Mouse (Mus musculus) hindbrain, embryonic 15.5 days (tissue): ENCODE measurements around the gene Tmprss12. TPM values are rescaled to one million over a fixed set of nuclear protein-coding genes. Genes with fewer than 3 reads are reported as not detected.

Experiments
- ATAC-seq: fragments of 200-750 bp; cut with Nextera tagmentation; 2 replicates; pipeline ENCODE4 v1.8.0; 2017; ENCODE audit warnings: low read depth, moderate number of reproducible peaks, moderate TSS enrichment; ENCODE audit not compliant: low FRiP score
- H3K27ac ChIP-seq: fragments of 300-500 bp; sonication (generic); replicated peaks from 2 replicates; pipeline ENCODE4 v1.5.1; 2015; ENCODE audit warnings: mild to moderate bottlenecking, inconsistent platforms
- H3K27me3 ChIP-seq: fragments of 300-500 bp; sonication (generic); 2 replicates; pipeline ENCODE4 v1.6.1; 2015; ENCODE audit warnings: control low read depth, inconsistent platforms
- H3K36me3 ChIP-seq: fragments of 300-500 bp; sonication (generic); 2 replicates; pipeline ENCODE4 v1.6.1; 2015; ENCODE audit warnings: control low read depth, inconsistent platforms
- H3K4me1 ChIP-seq: fragments of 300-500 bp; sonication (generic); replicated peaks from 2 replicates; pipeline ENCODE4 v1.6.1; 2015; ENCODE audit warnings: control low read depth, inconsistent platforms
- H3K4me2 ChIP-seq: fragments of 300-500 bp; sonication (generic); 2 replicates; pipeline ENCODE4 v1.6.1; 2015; ENCODE audit warnings: moderate library complexity, mild to moderate bottlenecking, inconsistent platforms
- H3K4me3 ChIP-seq: fragments of 300-500 bp; sonication (generic); 2 replicates; pipeline ENCODE4 v1.5.1; 2015; ENCODE audit warnings: mild to moderate bottlenecking, inconsistent platforms
- H3K9ac ChIP-seq: fragments of 300-500 bp; sonication (generic); 2 replicates; pipeline ENCODE4 v1.6.1; 2015; ENCODE audit warnings: inconsistent platforms
- H3K9me3 ChIP-seq: fragments of 300-500 bp; sonication (generic); 2 replicates; pipeline ENCODE4 v1.6.1; 2016; ENCODE audit warnings: control low read depth, inconsistent platforms
- WGBS: fragments of 180-500 bp; shearing (Covaris S2); methylation state at CpG from one replicate; pipeline ENCODE4 v1.1.7; 2015; 5-methylcytosine and 5-hydroxymethylcytosine counted together
- polyA plus RNA-seq: library from polyadenylated mRNA; unstranded; fragments of >200 nt; fragmentation: Nextera tagmentation; extraction: Ambion mirVana; gene quantifications from 2 replicates; pipeline ENCODE4 v1.2.1, GENCODE M21; 2015

Gene Tmprss12
- polyA plus RNA-seq: not detected in 2 replicates

DNA sequence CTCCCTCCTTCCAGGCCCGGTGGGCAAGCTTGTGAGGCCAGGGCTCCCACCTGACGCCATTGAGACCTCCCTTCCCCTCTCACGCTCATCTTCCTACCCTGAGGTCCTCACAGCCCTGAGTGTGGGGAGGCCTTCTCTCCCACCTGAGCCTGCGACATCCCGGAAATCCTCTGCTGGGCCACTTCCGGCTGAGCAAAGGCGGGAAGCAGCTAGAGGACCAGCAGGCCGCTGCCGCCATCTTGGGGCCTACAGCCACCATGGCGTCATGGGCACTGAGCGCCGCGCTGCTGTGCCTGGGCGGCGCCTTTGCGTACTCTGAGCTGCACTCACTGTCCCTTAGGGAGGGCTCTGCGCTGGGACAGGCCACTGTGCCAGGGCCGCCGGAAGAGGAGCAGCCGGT is at the start of gene Tmprss12:
Tmprss12 (plus strand) TSS at position 212 of the 400 bp plus-strand sequence.
- Histone ChIP-seq H3K36me3 (no peaks in the 10 kb centered on the region), H3K27ac (no peak within 1 kb of the TSS), H3K4me3 (no peak within 1 kb of the TSS), H3K4me1 (no peaks in the 10 kb centered on the region), H3K4me2 (no peak within 1 kb of the TSS), H3K9ac (no peak within 1 kb of the TSS), H3K9me3 (no peaks in the 10 kb centered on the region), H3K27me3 (no peaks in the 10 kb centered on the region)
- ATAC-seq: no peak
- WGBS: 97% methylated on average over 20 of the region's 20 CpGs

DNA sequence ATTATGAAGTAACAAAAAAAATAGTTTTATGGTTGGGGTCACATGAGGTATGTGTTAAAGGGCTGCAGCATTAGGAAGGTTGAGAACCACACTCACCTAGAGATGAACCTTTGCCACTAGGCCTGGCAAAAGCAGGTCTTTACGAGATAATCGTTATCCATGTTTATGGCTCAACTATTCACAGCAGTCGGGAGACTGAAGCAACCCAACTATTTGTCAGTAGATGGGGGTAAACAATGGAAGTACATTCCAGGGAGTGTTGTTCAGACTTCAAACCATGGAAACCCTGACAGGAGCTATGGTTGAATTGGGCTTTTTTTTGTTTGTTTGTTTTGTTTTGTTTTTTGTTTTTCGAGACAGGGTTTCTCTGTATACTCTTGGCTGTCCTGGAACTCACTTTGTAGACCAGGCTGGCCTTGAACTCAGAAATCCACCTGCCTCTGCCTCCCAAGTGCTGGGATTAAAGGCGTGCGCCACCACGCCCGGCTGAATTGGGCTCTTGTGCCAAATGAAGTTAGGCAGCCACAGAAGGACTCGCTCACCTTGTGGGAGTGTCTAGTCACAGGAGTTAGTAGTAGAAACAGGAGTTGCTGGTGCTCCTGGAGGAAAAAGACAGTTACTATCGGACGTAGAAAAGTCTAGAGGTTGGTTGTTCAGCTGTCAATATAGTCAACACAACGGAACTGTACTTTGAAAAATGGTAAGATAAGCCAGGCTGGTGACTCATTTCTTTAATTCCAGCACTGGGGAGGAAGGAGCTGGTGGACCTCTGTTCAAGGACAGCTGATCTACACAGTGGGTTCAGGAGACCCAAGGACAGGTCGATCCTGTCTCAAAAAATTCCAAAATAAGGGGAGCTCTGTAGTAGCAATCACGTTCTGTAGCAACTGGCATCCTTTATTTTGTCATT is 48.8 kb upstream of the Tmprss12 start:
- no peak for ATAC-seq
- H3K27me3 ChIP-seq: no peaks in the 10 kb centered on the region
- peaks cover 19% of the 10 kb centered on the region for H3K4me1 ChIP-seq
- no peak overlapping the region for H3K4me2 ChIP-seq
- H3K4me3 ChIP-seq: no peak overlapping the region
- peaks cover 24% of the 10 kb centered on the region for H3K36me3 ChIP-seq
- 87% methylated on average over 14 of the region's 14 CpGs for WGBS
- no peak overlapping the region for H3K9ac ChIP-seq
- no peak overlapping the region for H3K27ac ChIP-seq
- H3K9me3 ChIP-seq: no peaks in the 10 kb centered on the region

DNA sequence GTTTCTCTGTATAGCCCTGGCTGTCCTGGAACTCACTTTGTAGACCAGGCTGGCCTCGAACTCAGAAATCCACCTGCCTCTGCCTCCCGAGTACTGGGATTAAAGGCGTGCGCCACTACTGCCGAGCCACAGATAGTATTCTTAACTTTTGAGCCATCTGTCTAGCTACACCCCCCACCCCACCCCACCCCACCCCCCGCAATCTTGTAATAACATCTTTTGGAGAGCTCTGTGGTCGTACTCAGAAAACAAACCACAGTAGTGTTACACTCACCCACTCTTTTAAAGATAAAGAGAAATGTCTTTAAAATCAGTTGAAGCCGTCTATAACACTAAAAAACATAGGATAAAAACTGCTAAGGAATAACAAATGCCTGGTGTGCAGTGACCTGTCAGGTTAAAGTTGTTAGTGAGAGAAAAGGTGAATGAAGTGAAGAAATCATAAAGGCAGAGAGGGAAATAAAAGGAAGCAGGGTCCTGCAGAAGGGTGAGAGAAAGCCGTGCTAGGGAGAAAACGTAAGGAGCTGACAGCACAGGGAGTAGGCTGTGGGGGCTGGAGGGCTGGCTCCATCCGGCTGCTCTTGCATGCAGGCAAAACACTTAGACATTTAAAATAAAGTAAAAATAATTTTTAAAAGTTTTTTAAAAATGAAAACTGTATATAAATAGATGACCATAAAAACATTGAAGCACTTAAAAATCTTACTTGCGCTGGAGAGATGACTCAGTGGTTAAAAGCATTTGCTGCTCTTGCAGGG is 45.2 kb upstream of the Tmprss12 start:
- peaks cover 35% of the 10 kb centered on the region for H3K36me3 ChIP-seq
- WGBS: 93% methylated on average over 12 of the region's 12 CpGs

DNA sequence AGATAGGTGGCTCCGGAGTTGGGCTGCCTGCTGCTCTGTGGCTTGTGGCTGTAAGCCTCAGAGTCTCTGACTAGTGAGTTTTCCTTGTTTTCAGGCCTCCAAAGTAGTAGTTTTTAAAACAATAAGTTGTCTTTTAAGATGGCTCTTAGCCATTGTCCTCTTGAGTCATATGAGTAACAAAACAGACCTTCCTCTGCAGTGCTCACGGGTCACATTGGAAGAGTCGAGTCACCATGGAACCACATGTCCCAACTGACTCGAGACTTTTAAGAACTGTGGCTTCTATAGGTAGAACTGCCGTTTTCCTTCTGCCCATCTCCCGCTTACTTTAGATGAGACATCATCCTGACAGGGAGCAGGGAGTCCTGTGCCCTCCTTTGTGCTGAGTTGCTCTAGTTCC is 43.7 kb upstream of the Tmprss12 start:
- no peak overlapping the region for H3K4me3 ChIP-seq

More for the DNA sequence above, 45.2 kb upstream of the Tmprss12 start:
- no peak overlapping the region for H3K27ac ChIP-seq
- ATAC-seq: no peak
- no peak overlapping the region for H3K4me2 ChIP-seq
- H3K27me3 ChIP-seq: no peaks in the 10 kb centered on the region
- no peaks in the 10 kb centered on the region for H3K9me3 ChIP-seq
- H3K9ac ChIP-seq: no peak overlapping the region
- no peak overlapping the region for H3K4me3 ChIP-seq
- no peaks in the 10 kb centered on the region for H3K4me1 ChIP-seq

DNA sequence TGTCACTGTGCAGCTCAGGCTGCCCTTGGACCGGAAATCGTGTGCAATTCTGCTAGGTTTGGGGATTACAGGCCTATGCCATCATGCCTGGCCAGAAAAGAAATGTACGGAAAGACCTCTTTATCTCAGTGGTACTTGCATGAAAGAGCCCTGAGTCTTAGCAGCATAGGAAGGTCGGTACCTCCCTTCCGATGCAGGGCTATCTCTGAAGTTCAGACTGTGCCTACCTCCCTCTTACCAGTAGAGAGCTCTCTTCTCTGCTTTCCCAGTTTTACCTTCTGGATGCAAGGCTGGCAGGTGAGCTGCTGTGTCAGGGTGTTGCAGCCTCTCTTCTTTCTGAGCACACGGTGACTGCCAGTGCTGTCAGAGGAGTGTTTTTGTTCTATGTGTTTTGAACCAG is 38.9 kb upstream of the Tmprss12 start:
- no peak for ATAC-seq
- Histone ChIP-seq H3K36me3 (peaks cover 21% of the 10 kb centered on the region), H3K27ac (no peak overlapping the region), H3K4me3 (no peak overlapping the region), H3K9ac (no peak overlapping the region), H3K4me2 (no peak overlapping the region), H3K9me3 (no peaks in the 10 kb centered on the region), H3K27me3 (no peaks in the 10 kb centered on the region), H3K4me1 (no peaks in the 10 kb centered on the region)
- WGBS: 94% methylated on average over 6 of the region's 6 CpGs

More for the DNA sequence above, 43.7 kb upstream of the Tmprss12 start:
- ATAC-seq: no peak
- Histone ChIP-seq H3K4me2 (no peak overlapping the region), H3K4me1 (no peaks in the 10 kb centered on the region), H3K27ac (no peak overlapping the region), H3K9me3 (no peaks in the 10 kb centered on the region), H3K36me3 (peaks cover 35% of the 10 kb centered on the region), H3K9ac (no peak overlapping the region), H3K27me3 (no peaks in the 10 kb centered on the region)
- WGBS: 96% methylated on average over 6 of the region's 6 CpGs

DNA sequence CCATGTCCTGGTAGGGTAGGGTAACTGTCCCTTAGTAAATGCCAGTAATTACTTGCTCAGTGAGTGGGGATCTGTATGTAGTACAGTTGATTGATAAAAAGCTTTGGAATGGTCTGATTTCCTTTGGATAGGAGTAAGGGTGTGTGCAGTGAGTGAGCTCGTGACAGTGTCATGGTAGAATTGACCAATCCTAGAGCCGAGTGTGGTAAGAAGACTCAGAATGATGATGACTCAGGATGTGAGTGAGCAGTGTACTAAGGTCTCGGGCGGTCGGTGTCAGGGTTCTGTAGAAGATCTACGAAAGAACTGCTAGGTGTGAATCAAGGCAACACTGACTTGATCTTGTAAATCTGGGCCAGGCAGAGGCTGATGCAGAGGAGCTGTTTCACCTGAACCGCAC is 34.7 kb upstream of the Tmprss12 start:
- H3K4me1 ChIP-seq: no peaks in the 10 kb centered on the region
- H3K27me3 ChIP-seq: no peaks in the 10 kb centered on the region
- no peaks in the 10 kb centered on the region for H3K9me3 ChIP-seq
- 97% methylated on average over 7 of the region's 7 CpGs for WGBS
- ATAC-seq: no peak
- H3K27ac ChIP-seq: no peak overlapping the region
- no peak overlapping the region for H3K4me3 ChIP-seq
- no peak overlapping the region for H3K9ac ChIP-seq
- peaks cover 44% of the 10 kb centered on the region for H3K36me3 ChIP-seq
- no peak overlapping the region for H3K4me2 ChIP-seq

DNA sequence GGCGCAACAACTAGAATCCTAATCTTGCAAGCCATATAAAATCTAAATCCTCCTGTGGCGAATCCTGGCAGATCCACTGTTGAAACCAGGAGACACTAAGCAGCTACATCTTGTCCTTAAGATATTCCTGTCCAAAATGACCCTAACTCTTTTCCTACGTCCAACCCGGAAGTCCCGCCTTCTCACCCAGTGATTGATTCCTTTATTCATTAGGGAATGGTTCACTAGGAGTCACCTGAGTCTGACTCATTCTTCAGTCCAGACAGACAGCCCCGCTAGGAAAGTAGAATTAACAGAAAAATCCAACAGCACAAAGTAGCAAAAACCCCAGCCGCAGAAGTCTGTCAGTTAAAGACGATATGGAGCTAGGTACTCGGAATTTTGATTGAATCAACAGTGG is 33.3 kb upstream of the Tmprss12 start:
- Histone ChIP-seq H3K4me1 (no peaks in the 10 kb centered on the region), H3K27me3 (no peaks in the 10 kb centered on the region), H3K4me3 (no peak overlapping the region), H3K27ac (no peak overlapping the region), H3K4me2 (no peak overlapping the region), H3K36me3 (peaks cover 52% of the 10 kb centered on the region), H3K9ac (no peak overlapping the region), H3K9me3 (no peaks in the 10 kb centered on the region)
- no peak for ATAC-seq
- 94% methylated on average over 9 of the region's 9 CpGs for WGBS

DNA sequence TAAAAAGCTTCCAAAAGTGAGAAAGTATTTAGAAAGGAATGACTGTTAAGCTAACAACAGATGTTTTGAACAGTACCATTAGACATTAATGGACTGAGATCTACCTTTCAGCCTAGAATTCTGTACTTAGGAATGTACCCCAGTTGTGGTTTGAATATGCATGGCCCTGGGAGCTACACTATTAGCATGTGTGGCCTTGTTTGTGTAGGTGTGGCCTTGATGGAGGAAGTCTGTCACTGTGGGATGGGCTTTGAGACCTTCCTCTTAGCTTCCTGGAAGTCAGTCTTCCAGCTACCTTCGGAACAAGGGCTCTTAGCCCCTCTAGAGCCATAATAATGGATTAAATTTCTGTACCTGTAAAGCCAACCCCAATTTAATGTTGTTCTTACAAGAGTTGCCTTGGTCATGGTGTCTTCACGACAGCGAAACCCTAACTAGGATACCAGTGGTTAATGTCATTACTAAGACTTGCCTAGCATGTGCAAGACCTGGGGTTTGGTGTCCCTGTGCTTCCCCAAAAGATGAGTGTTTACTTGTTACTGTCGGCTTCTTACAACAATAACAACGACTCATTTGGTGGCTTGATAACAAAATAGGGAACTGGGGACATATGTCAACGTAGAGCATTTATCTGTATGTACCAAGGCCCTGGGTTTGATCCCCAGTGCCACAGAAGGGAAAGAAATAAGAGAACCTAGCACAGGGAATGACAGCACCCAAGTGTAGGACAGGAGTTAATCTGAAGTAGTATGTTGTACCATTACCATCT is 31.8 kb upstream of the Tmprss12 start:
- Histone ChIP-seq H3K4me2 (no peak overlapping the region), H3K9me3 (no peaks in the 10 kb centered on the region), H3K27me3 (no peaks in the 10 kb centered on the region), H3K4me1 (no peaks in the 10 kb centered on the region), H3K9ac (no peak overlapping the region), H3K27ac (no peak overlapping the region), H3K36me3 (peaks cover 65% of the 10 kb centered on the region), H3K4me3 (no peak overlapping the region)
- ATAC-seq: no peak
- WGBS: 97% methylated on average over 6 of the region's 6 CpGs

DNA sequence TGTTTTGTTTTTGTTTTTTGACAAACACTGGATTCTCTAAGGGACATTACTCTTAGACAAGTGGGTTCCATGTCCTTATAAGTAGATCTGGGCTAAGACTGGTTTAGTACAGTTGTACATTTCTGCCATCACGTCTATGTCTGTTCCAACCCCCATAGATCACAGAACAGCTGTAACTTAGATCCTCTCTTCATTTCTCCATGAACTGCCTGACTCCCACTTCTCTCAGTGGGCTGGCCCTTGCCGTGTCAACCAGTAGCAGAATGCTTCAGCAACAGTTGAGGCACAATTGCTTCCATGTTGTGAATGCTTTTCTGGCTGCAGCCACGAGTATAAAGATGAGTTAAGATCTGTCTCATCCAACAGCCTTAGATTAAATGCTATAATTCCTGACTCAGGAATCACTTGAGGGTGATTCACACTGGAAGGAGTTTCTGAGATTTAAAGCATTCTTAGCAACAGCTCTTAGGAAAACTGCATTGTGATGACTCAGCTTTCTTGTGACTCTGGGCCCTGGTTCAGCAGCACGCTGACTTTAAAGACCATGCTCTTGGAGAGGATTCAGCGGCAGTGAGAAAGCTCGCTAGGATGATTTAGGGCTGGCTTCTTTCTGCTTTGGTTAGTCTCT is 29.4 kb upstream of the Tmprss12 start:
- Histone ChIP-seq H3K4me2 (no peak overlapping the region), H3K36me3 (peaks cover 83% of the 10 kb centered on the region), H3K4me3 (no peak overlapping the region), H3K9ac (no peak overlapping the region), H3K27ac (no peak overlapping the region), H3K27me3 (no peaks in the 10 kb centered on the region), H3K9me3 (no peaks in the 10 kb centered on the region), H3K4me1 (no peaks in the 10 kb centered on the region)
- 88% methylated on average over 6 of the region's 6 CpGs for WGBS
- ATAC-seq: no peak

DNA sequence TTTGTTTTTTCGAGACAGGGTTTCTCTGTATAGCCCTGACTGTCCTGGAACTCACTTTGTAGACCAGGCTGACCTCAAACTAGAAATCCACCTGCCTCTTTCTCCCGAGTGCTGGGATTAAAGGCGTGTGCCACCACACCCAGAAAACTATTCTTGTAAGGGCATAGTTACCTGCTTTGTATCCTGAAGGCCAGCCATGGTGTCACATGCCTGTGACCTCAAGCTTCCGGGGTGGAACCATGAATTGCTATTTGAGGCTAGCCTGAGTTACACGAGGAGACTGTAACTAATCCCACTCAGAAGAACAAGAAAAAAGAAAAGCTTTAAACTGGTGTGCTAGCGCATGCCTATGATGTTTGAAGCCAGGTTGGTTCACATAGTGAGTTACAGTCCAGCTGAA is 24.3 kb upstream of the Tmprss12 start:
- Histone ChIP-seq H3K4me2 (no peak overlapping the region), H3K9ac (no peak overlapping the region), H3K27me3 (no peaks in the 10 kb centered on the region), H3K9me3 (no peaks in the 10 kb centered on the region), H3K4me1 (no peaks in the 10 kb centered on the region), H3K27ac (no peak overlapping the region), H3K36me3 (peaks cover 70% of the 10 kb centered on the region), H3K4me3 (no peak overlapping the region)
- no peak for ATAC-seq
- WGBS: 91% methylated on average over 6 of the region's 6 CpGs

DNA sequence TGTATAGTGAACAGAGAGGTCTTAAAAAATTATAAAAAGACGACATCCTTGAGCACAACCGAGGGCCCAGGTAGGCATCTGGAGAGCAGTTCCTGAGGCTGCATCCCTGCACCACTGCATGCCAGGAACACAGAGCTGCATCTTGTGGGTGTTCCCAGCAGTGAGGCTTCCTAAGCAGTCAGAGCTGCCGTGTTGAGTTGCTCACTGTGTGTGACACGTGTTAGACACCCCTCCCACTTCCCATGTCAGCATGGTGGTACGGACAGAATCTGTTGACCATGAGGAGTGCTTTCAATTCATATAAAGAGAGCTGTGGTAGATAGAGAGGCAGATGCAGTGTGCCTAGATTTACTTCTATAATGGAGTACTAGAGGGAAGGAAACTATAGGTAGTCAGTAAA is 23.3 kb upstream of the Tmprss12 start:
- Histone ChIP-seq H3K27ac (no peak overlapping the region), H3K4me1 (no peaks in the 10 kb centered on the region), H3K27me3 (no peaks in the 10 kb centered on the region), H3K36me3 (peaks cover 65% of the 10 kb centered on the region), H3K9me3 (no peaks in the 10 kb centered on the region), H3K4me3 (no peak overlapping the region), H3K4me2 (no peak overlapping the region), H3K9ac (no peak overlapping the region)
- 91% methylated on average over 5 of the region's 5 CpGs for WGBS
- no peak for ATAC-seq
